Mouse (Mus musculus) heart, postnatal 0 days (tissue): Measurements from ENCODE around the gene Map2k6. TPM values are rescaled to one million over a fixed set of nuclear protein-coding genes. Genes with fewer than 3 reads are reported as not detected.

Experiments used
- ATAC-seq: fragments of 200-750 bp; cut with Nextera tagmentation; 2 replicates; pipeline ENCODE4 v1.8.0; 2017; ENCODE audit warnings: low read depth, moderate number of reproducible peaks, moderate library complexity; ENCODE audit not compliant: insufficient read depth
- DNase-seq: peaks from one replicate; pipeline ENCODE4 v3.0.0-alpha.2; 2016; ENCODE audit warnings: low spot score
- H3K27ac ChIP-seq: fragments of 300-500 bp; sonication (generic); 2 replicates; pipeline ENCODE4 v1.5.1; 2014; ENCODE audit warnings: low read depth, mild to moderate bottlenecking
- H3K27me3 ChIP-seq: fragments of 300-500 bp; sonication (generic); 2 replicates; pipeline ENCODE4 v1.6.1; 2014; ENCODE audit warnings: low read length, mixed read lengths; ENCODE audit not compliant: control insufficient read depth, insufficient read depth
- H3K36me3 ChIP-seq: fragments of 300-500 bp; sonication (generic); replicated peaks from 2 replicates; pipeline ENCODE4 v1.6.1; 2014; ENCODE audit warnings: low read length, mixed read lengths; ENCODE audit not compliant: control insufficient read depth, insufficient read depth
- H3K4me1 ChIP-seq: fragments of 300-500 bp; sonication (generic); 2 replicates; pipeline ENCODE4 v1.6.1; 2014; ENCODE audit warnings: antibody characterized with exemption; ENCODE audit not compliant: control insufficient read depth, insufficient read depth
- H3K4me2 ChIP-seq: fragments of 300-500 bp; sonication (generic); 2 replicates; pipeline ENCODE4 v1.6.1; 2014; ENCODE audit warnings: low read depth, mild to moderate bottlenecking, low read length, moderate library complexity
- H3K4me3 ChIP-seq: fragments of 300-500 bp; sonication (generic); 2 replicates; pipeline ENCODE4 v1.5.1; 2014; ENCODE audit warnings: low read depth, low read length
- H3K9ac ChIP-seq: fragments of 300-500 bp; sonication (generic); replicated peaks from 2 replicates; pipeline ENCODE4 v1.6.1; 2014; ENCODE audit warnings: low read depth, low read length, mixed read lengths
- H3K9me3 ChIP-seq: fragments of 300-500 bp; sonication (generic); replicated peaks from 2 replicates; pipeline ENCODE4 v1.6.1; 2016; ENCODE audit warnings: low read length; ENCODE audit not compliant: control insufficient read depth
- CTCF ChIP-seq: IDR thresholded peaks from 2 replicates; pipeline ENCODE4 v1.5.1; 2016; ENCODE audit warnings: antibody characterized with exemption, control low read depth, low read depth
- EP300 ChIP-seq: IDR thresholded peaks from 2 replicates; pipeline ENCODE4 v1.6.1; 2016; ENCODE audit warnings: antibody characterized with exemption, low read depth
- WGBS: fragments of 180-500 bp; shearing (Covaris S2); extraction: QIAGEN DNeasy Blood & Tissue Kit; methylation state at CpG from one replicate; pipeline ENCODE4 v1.1.7; 2014; 5-methylcytosine and 5-hydroxymethylcytosine counted together
- polyA plus RNA-seq: library from polyadenylated mRNA; unstranded; fragments of >200 nt; fragmentation: Nextera tagmentation; extraction: Ambion mirVana; gene quantifications from 2 replicates; pipeline ENCODE4 v1.2.1, GENCODE M21; 2015
- total RNA-seq: library from RNA; depleted of rRNA; stranded (reverse); fragments of >200 nt; gene quantifications from 2 replicates; pipeline ENCODE4 v1.2.3, GENCODE M21; 2014; ENCODE audit warnings: low replicate concordance

Gene Map2k6
- total and polyA plus RNA-seq, 2 experiments from 2014 or later = 9.3 to 17.4 TPM

DNA sequence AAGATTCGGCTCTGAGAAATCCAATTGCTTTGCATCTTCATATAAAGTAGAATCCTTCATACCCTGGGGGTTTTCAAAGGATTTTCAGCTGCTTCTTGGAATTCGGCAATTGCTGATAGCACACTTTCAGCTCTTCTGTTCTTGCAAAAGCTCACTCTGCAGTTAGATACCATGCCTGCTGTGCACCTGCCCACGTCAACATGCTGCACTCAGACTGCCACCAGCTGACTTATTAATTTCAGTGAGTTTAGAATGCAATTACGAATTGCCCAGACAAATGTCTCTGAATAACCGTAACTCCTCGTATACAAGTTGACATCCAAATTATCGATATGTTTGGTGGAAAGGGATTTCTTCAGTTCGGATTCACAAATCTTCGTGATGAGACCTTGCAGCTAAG lies 24.9 kb upstream of the Map2k6 start:
- no peaks in the 10 kb centered on the region for H3K36me3 ChIP-seq
- no peaks in the 10 kb centered on the region for H3K9me3 ChIP-seq
- ATAC-seq = no peak
- H3K9ac ChIP-seq = no peak overlapping the region
- peaks cover 7% of the 10 kb centered on the region; the same call in 1 of the 2 replicates for H3K4me1 ChIP-seq
- 83% methylated on average over 9 of the region's 9 CpGs for WGBS
- no peak overlapping the region for H3K4me3 ChIP-seq
- H3K4me2 ChIP-seq = no peak overlapping the region
- TF ChIP-seq EP300 (no peak), CTCF (no peak)
- H3K27me3 ChIP-seq = no peaks in the 10 kb centered on the region
- H3K27ac ChIP-seq = no peak overlapping the region
- no peak for DNase-seq

DNA sequence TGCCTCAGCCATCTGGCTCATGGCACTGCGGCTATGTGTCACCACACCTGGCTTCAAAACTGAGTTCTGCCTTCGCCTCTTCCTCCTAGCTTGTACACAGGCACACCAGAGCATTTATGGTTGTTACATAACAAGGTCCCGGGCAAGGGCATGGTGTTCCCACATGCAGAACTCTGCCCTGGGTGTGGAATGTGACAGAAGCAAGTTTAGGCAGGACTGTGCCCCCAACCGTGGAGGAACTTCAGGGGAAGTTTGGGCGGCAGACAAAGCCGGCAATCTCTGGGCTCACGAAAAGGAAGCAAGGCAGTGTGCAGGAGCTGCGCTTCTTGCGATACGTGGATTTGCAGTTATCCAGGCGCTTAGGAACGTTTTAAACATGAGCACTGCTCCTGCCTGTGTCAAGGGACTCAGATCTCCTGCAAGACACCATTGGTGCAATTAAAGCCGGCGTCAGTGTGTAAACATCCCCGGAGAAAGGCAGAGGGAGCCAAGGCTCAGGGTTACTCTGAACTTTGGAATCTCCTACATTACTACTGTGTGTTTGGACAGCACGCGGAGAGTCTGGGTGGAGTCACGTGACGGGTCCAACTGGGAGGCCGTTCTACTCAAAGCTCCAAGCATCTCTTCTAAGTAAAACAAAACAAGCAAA lies 19.1 kb upstream of the Map2k6 start:
- Histone ChIP-seq H3K9ac (peak overlapping the region; percentile 16; the same call in 1 of the 2 replicates), H3K4me1 (no peaks in the 10 kb centered on the region), H3K27ac (peak overlapping the region; percentile 39; the same call in 1 of the 2 replicates), H3K4me3 (peak overlapping the region; percentile 32), H3K27me3 (no peaks in the 10 kb centered on the region), H3K36me3 (no peaks in the 10 kb centered on the region), H3K4me2 (peak overlapping the region; percentile 59), H3K9me3 (no peaks in the 10 kb centered on the region)
- peak; percentile 91 for ATAC-seq
- no peak for TF ChIP-seq EP300
- TF ChIP-seq CTCF = peak; percentile 28; the same call in 1 of the 2 replicates
- peak; percentile 81 for DNase-seq
- WGBS = 6% methylated on average over 20 of the region's 20 CpGs

DNA sequence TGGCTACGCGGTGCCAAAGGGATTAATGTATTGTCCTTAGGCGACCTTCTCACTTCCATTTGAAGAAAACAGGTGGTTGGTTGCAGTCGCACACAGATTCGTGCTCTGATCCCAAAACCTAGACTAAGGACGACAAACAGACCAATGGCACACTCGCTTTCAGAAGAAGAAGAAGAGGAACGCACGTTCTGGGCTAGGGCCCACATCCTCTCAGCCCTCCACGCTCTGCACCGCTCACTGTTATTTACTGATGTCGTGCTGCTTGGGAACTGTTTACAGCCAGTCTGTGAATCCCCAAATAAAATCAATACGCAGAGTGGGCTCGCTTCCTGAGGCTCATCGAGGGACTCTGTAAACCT lies 18.6 kb upstream of the Map2k6 start:
- peak overlapping the region; percentile 32 for H3K4me3 ChIP-seq
- no peak overlapping the region for H3K27ac ChIP-seq
- no peak overlapping the region for H3K9ac ChIP-seq
- H3K27me3 ChIP-seq = no peaks in the 10 kb centered on the region
- peak overlapping the region; percentile 59 for H3K4me2 ChIP-seq
- ATAC-seq = 0 out of 2 replicates have a peak, but pooled peaks have one; percentile 17
- no peaks in the 10 kb centered on the region for H3K36me3 ChIP-seq
- TF ChIP-seq CTCF (no peak), EP300 (no peak)
- H3K9me3 ChIP-seq = no peaks in the 10 kb centered on the region
- 31% methylated on average over 15 of the region's 15 CpGs for WGBS
- no peaks in the 10 kb centered on the region for H3K4me1 ChIP-seq
- no peak for DNase-seq

DNA sequence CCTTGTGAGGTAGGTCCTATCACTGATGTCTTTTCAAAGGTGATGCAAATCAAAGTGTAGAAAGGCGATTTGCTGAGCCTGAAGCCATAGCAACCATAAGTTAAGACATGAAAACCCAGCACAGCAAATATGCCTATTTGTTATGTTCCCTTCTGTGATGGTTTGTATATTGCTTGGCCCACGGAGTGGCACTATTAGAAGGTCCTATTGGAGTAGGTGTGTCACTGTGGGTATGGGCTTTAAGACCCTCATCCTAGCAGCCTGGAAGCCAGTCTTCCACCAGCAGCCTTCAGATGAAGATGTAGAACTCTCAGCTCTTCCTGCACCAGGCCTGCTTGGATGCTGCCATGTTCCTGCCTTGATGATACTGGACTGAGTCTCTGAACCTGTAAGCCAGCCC lies 13.4 kb upstream of the Map2k6 start:
- DNase-seq (no peak), ATAC-seq (no peak)
- H3K4me2 ChIP-seq = no peak overlapping the region
- TF ChIP-seq CTCF (no peak), EP300 (no peak)
- H3K36me3 ChIP-seq = no peaks in the 10 kb centered on the region
- H3K9me3 ChIP-seq = no peaks in the 10 kb centered on the region
- no peaks in the 10 kb centered on the region for H3K4me1 ChIP-seq
- no peaks in the 10 kb centered on the region for H3K27me3 ChIP-seq
- H3K27ac ChIP-seq = no peak overlapping the region
- 70% methylated on average over 2 of the region's 2 CpGs for WGBS
- no peak overlapping the region for H3K9ac ChIP-seq
- no peak overlapping the region for H3K4me3 ChIP-seq

DNA sequence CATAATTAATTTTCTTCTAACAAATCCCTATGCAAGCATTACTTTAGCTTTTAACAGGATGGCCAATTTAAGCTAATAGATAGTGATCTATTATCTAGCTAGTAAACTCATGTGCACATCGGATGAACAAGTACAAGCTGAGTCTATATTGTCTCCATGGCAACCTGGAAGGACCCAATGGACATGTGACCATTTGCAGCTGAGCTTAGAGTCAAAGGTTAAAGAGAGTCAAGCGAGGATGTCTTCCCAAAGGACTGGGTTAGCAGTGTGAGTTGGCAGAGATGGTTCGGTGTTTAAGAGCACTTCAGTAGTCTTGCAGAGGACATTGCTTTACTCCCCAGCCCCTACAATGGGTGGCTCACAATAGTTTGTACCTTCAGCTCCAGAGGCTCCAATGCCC lies 6.2 kb upstream of the Map2k6 start:
- peaks cover 4% of the 10 kb centered on the region; the same call in 1 of the 2 replicates for H3K9me3 ChIP-seq
- 79% methylated on average over 3 of the region's 3 CpGs for WGBS
- DNase-seq = no peak
- no peak overlapping the region for H3K4me2 ChIP-seq
- H3K36me3 ChIP-seq = no peaks in the 10 kb centered on the region
- no peak for ATAC-seq
- no peaks in the 10 kb centered on the region for H3K27me3 ChIP-seq
- no peaks in the 10 kb centered on the region for H3K4me1 ChIP-seq
- H3K9ac ChIP-seq = no peak overlapping the region
- TF ChIP-seq EP300 (no peak), CTCF (no peak)
- H3K27ac ChIP-seq = no peak overlapping the region
- no peak overlapping the region for H3K4me3 ChIP-seq
